Mouse (Mus musculus): Measurements from ENCODE around the gene Tmed9.

The Tmed9 gene

DNA sequence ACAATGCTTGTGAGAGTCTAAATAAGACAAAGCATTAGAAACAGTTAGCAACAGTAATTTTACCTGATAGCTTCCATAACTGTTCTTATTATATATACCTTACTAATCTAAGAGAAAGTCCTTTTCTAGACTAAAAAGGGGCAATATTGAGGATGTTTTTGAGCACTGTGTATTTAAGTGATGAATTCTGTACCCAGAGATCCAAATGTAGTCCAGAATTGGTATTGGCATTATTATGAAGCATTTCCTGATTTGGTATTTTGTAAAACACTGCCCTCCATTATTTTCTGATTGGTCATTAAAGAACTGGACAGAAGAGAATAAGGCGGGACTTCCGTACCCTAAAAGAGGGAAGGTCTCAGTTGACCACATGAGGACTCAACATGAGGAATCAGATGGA, at the start of gene Tmed9:
TSS of gene Tmed9 (plus strand) at position 301 of the 400 bp plus-strand sequence.
- DNase-seq: no peak

DNA sequence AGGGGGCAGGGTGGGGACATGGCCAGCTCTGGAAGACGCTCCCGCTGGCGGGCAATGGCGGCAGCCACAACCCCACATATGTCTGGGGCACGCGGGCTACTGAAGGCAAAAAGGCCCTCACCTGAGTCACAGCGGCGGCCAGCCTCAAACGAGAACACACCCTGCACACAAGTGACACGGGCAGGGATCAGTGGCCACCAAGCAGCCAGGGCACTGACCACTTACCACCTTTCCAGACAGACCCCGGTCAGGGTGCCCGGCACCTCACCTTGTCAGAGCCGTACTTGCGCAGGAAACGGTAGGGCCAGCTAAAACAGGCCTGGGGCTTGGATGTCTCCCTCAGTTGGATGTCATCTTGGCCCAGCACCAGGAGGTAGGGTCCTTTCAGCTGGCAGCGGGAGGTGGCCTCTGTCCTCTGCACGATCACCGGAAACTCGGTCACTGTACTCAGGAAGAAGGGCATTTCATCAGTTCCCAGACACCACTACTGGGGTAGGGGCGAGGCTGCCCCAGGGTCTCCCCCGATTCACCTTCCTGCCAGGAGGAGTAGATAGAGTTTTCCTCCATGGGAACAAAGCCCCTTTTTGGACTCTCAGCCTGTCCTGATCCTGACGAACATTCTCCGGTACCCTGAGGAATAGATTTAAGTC, 49.5 kb upstream of the Tmed9 start:
- DNase-seq: no peak

GRCm38 (mm10) chr13:55525733-55526553, 47.6 kb upstream of the Tmed9 start:
- no peak for DNase-seq

GRCm38 (mm10) chr13:55527212-55527611, 46.3 kb upstream of the Tmed9 start:
- DNase-seq: no peak

DNA sequence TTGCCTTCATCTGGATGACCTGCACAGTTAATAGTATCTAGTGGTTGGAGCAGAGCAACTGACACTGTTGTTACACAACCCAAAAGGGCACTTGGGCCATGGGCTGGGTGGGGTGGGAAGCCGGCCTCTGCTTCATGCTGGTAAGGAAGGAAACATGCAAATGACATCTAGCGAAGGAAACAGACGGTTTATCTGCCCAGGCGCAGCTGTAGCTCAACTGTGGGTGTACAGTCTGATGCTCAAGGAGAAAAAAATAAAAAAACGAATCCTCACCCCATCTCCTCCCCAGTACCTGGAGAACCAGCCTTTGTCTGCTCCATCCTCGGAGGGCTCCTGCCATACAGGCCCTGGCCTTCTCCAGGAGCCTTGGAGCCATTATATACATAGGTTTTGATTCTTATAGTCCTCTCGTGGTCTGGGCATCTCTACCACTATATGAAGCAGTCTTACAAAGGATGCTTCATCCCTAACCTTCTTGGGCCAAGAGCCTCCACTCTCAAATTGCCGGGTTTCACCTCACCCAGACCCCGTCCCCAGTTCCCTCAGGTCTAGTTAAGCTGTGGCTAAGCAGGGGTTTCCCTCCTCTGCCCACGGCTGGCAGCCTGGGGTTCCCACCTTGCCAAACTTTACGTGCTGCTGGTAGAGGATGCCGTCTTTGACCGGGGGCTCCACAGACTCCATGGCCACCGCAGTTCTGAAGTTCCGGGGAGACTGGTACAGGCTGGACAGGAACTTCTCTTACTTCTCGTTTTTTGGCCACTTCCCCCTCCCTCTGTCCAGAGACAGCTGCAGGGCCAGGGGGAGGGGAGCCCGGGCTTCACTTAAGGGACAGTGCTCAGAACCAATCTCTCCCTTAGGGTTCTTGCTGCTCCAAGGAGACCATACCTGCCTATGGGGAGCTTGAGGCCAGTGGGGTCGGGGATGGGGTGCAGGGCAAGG, 45.4 kb upstream of the Tmed9 start:
- no peak for DNase-seq

DNA sequence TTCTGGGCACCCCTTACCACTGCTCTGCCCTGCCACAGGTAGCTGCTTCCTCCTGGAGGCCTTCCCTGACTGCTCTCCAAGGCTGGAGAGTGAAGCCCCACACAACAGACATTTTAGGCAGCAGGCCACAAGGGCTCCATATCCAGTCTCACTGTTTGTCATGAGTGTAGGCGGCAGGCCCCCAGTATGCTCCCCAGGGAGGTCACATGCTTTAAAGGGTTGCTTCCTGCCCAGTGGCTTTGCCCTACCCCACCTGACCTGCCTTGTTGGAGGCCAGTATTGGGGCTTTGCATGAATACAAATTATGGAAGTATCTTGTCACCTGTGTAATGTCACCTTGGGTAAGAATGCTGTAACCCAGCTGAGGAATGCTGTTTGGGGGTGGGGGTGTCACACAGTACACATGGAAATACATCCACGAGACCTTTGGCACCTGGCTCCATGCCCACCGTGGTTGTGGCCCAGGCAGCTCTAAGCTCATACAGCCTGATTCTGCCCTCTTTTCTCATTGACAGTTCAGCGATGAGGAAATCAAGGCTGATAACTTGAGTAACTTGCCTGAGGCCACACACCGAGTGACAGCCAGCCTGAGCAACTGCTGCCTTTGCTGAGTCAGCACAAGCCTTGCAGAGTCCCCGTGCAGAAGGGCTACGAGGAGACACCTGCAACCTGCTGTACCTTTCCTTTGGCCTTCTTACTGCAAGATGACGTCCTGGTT, 44.2 kb upstream of the Tmed9 start, which contains the start of gene Dok3:
TSS of gene Dok3 (minus strand) at position 99 of the 718 bp plus-strand sequence.
- DNase-seq: no peak

GRCm38 (mm10) chr13:55535191-55535590, 38.3 kb upstream of the Tmed9 start:
- DNase-seq: no peak

GRCm38 (mm10) chr13:55535796-55536193, 37.7 kb upstream of the Tmed9 start:
- DNase-seq: no peak

- DNase-seq: peak; percentile 97
Observed at GRCm38 (mm10) chr13:55536194-55537175, 37.0 kb upstream of the Tmed9 start, which contains the start of gene Ddx41. Ddx41 (minus strand) TSS chr13:55536658.

DNA sequence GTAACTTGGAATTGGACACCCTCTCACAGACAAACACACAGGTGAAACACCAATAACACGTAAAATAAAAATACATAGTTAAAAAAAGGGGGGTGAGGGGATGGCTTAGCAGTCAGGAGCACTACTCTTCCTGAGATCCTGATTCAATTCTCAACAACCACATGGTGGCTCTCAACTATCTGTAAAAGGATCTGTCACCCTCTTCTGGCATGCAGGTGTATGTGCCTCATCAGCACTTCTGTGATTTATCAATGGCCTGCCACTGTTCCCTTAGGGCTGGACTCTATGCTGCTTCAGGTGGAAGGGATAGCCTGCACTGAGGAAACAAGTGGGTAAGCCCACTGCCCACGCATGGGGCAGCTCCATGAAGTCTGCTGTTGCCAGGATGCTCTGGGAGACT, 32.6 kb upstream of the Tmed9 start:
- no peak for DNase-seq

DNA sequence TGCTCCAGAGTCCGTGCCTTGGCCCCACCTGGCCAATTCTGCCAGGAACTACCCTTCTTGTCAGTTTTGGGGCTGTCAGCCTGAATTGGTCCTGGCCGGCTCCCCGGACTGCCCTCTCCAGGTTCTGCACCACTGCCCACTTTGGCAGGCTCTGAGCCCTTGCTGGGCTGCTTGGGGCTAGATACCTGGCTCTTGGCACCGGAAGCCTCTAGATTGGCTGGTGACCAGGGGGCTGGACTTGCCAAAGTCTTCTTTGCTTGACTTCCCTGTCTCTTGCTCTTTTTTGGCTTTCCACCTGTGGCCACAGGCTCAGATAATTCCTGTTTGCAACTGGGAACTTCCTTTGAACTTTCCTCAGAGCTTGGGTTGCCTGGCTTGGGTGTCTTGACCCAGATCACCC, 30.6 kb upstream of the Tmed9 start:
- DNase-seq: no peak

GRCm38 (mm10) chr13:55543447-55543846, 30.1 kb upstream of the Tmed9 start:
- DNase-seq: no peak

DNA sequence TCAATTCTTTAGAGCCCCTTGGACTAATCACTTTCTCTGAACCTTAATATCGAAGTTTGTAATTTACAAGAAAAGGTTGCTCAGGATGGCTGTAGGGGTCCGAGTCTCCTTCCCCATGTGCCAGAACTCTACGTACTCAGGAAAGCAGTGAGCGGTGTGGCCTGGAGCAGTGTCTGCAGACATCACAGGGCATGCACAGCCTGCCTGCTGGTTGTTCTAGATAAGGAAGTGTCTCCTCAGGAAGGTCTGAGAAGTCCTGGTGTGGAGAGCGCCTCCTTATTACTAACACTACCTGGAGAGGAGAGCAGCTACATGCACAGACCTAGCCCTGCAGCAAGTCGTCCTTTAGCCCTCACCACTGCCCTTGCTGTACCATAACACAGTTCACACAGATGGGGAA, 28.7 kb upstream of the Tmed9 start:
- no peak for DNase-seq

- DNase-seq: no peak
Observed at GRCm38 (mm10) chr13:55547916-55548315, 25.6 kb upstream of the Tmed9 start.

DNA sequence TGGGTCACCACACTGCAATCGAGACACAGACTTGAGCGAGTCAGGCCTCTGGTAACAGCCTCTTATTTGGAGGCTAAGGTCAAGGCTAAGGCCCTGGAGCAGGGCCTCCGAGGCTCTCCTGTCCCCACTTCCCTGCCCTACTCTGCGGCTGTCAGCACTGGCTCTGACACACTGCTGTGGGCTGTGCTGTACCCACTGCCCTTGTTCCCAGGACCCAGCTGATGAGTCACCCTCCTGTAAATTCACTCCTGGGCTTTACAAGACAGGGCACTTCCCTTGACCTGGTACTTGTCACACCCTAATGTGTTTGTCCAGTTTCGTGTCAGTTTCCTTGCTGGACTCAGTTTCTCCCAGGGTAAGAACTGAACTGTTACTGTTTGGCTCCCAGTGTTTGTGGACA, 25.1 kb upstream of the Tmed9 start:
- no peak for DNase-seq

GRCm38 (mm10) chr13:55549061-55549460, 24.5 kb upstream of the Tmed9 start:
- DNase-seq: no peak

- no peak for DNase-seq
Observed at GRCm38 (mm10) chr13:55555921-55556320, 17.6 kb upstream of the Tmed9 start.

GRCm38 (mm10) chr13:55557499-55557898, 16.0 kb upstream of the Tmed9 start:
- DNase-seq: no peak

- no peak for DNase-seq
Observed at GRCm38 (mm10) chr13:55563266-55563879, 10.2 kb upstream of the Tmed9 start.

GRCm38 (mm10) chr13:55567001-55567400, 6.5 kb upstream of the Tmed9 start:
- no peak for DNase-seq

DNA sequence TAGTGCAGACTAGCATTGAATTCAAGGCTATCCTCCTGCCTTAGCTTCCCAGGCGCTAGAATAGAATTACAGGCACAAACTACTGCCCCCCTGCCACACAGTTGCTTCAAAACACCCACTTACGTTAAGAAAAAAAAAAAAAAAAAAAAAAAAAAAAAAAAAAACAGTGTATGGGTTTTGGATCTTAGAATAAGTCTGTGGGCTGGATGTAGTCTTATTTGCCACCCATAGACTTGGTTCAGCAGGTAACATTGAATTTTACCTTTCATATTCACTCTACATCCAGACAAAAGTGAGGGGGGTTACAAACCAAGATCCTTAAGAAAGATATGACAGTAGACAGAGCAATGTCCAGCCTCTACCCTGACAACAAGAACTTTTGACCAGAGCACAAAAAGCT, 5.6 kb upstream of the Tmed9 start:
- DNase-seq: no peak

All from right cerebral cortex, postnatal 14 days (tissue).